Mouse (Mus musculus) hindbrain, embryonic 15.5 days (tissue): Measurements from ENCODE around the gene Lcn12. TPM values are rescaled to one million over a fixed set of nuclear protein-coding genes. Genes with fewer than 3 reads are reported as not detected.

Experiments
- ATAC-seq: fragments of 200-750 bp; cut with Nextera tagmentation; 2 replicates; pipeline ENCODE4 v1.8.0; 2017; ENCODE audit warnings: low read depth, moderate number of reproducible peaks, moderate TSS enrichment; ENCODE audit not compliant: low FRiP score
- H3K27ac ChIP-seq: fragments of 300-500 bp; sonication (generic); replicated peaks from 2 replicates; pipeline ENCODE4 v1.5.1; 2015; ENCODE audit warnings: mild to moderate bottlenecking, inconsistent platforms
- H3K27me3 ChIP-seq: fragments of 300-500 bp; sonication (generic); 2 replicates; pipeline ENCODE4 v1.6.1; 2015; ENCODE audit warnings: control low read depth, inconsistent platforms
- H3K36me3 ChIP-seq: fragments of 300-500 bp; sonication (generic); 2 replicates; pipeline ENCODE4 v1.6.1; 2015; ENCODE audit warnings: control low read depth, inconsistent platforms
- H3K4me1 ChIP-seq: fragments of 300-500 bp; sonication (generic); replicated peaks from 2 replicates; pipeline ENCODE4 v1.6.1; 2015; ENCODE audit warnings: control low read depth, inconsistent platforms
- H3K4me2 ChIP-seq: fragments of 300-500 bp; sonication (generic); 2 replicates; pipeline ENCODE4 v1.6.1; 2015; ENCODE audit warnings: moderate library complexity, mild to moderate bottlenecking, inconsistent platforms
- H3K4me3 ChIP-seq: fragments of 300-500 bp; sonication (generic); 2 replicates; pipeline ENCODE4 v1.5.1; 2015; ENCODE audit warnings: mild to moderate bottlenecking, inconsistent platforms
- H3K9ac ChIP-seq: fragments of 300-500 bp; sonication (generic); 2 replicates; pipeline ENCODE4 v1.6.1; 2015; ENCODE audit warnings: inconsistent platforms
- H3K9me3 ChIP-seq: fragments of 300-500 bp; sonication (generic); 2 replicates; pipeline ENCODE4 v1.6.1; 2016; ENCODE audit warnings: control low read depth, inconsistent platforms
- WGBS: fragments of 180-500 bp; shearing (Covaris S2); methylation state at CpG from one replicate; pipeline ENCODE4 v1.1.7; 2015; 5-methylcytosine and 5-hydroxymethylcytosine counted together
- polyA plus RNA-seq: library from polyadenylated mRNA; unstranded; fragments of >200 nt; fragmentation: Nextera tagmentation; extraction: Ambion mirVana; gene quantifications from 2 replicates; pipeline ENCODE4 v1.2.1, GENCODE M21; 2015

Gene Lcn12
- polyA plus RNA-seq: not detected in 2 replicates

GRCm38 (mm10) chr2:25493476-25493961 lies at the start of gene Lcn12:
Lcn12 (minus strand) TSS chr2:25493911.
- Histone ChIP-seq H3K27ac (no peak within 1 kb of the TSS), H3K36me3 (no peaks in the 10 kb centered on the region), H3K27me3 (no peaks in the 10 kb centered on the region), H3K9ac (no peak within 1 kb of the TSS), H3K9me3 (no peaks in the 10 kb centered on the region), H3K4me1 (no peaks in the 10 kb centered on the region), H3K4me3 (no peak within 1 kb of the TSS), H3K4me2 (no peak within 1 kb of the TSS)
- no peak for ATAC-seq
- 79% methylated on average over 5 of the region's 5 CpGs for WGBS

GRCm38 (mm10) chr2:25541644-25542367 lies 48.1 kb upstream of the Lcn12 start:
- Histone ChIP-seq H3K4me2 (no peak overlapping the region), H3K4me1 (peaks cover 10% of the 10 kb centered on the region), H3K4me3 (no peak overlapping the region), H3K9me3 (no peaks in the 10 kb centered on the region), H3K27ac (no peak overlapping the region), H3K27me3 (no peaks in the 10 kb centered on the region), H3K9ac (no peak overlapping the region), H3K36me3 (no peaks in the 10 kb centered on the region)
- no peak for ATAC-seq
- 85% methylated on average over 10 of the region's 10 CpGs for WGBS

GRCm38 (mm10) chr2:25540541-25540948 lies 46.8 kb upstream of the Lcn12 start:
- H3K4me3 ChIP-seq: no peak overlapping the region
- H3K4me2 ChIP-seq: no peak overlapping the region
- H3K9ac ChIP-seq: no peak overlapping the region
- peaks cover 6% of the 10 kb centered on the region; the same call in 1 of the 2 replicates for H3K36me3 ChIP-seq
- no peak overlapping the region for H3K27ac ChIP-seq
- 95% methylated on average over 4 of the region's 4 CpGs for WGBS
- 0 out of 2 replicates have a peak, but pooled peaks cover 2% of the 10 kb centered on the region for H3K4me1 ChIP-seq
- H3K9me3 ChIP-seq: no peaks in the 10 kb centered on the region
- ATAC-seq: no peak
- no peaks in the 10 kb centered on the region for H3K27me3 ChIP-seq

GRCm38 (mm10) chr2:25536531-25536930 lies 42.8 kb upstream of the Lcn12 start:
- H3K27me3 ChIP-seq: no peaks in the 10 kb centered on the region
- WGBS: 89% methylated on average over 8 of the region's 8 CpGs

GRCm38 (mm10) chr2:25534866-25535182 lies 41.1 kb upstream of the Lcn12 start:
- 92% methylated on average over 2 of the region's 2 CpGs for WGBS
- Histone ChIP-seq H3K4me1 (no peaks in the 10 kb centered on the region), H3K4me2 (no peak overlapping the region), H3K36me3 (peaks cover 12% of the 10 kb centered on the region), H3K27ac (no peak overlapping the region), H3K27me3 (no peaks in the 10 kb centered on the region), H3K4me3 (no peak overlapping the region), H3K9ac (no peak overlapping the region), H3K9me3 (no peaks in the 10 kb centered on the region)
- ATAC-seq: no peak

More at GRCm38 (mm10) chr2:25536531-25536930, 42.8 kb upstream of the Lcn12 start:
- no peak for ATAC-seq
- no peaks in the 10 kb centered on the region for H3K9me3 ChIP-seq
- H3K4me1 ChIP-seq: no peaks in the 10 kb centered on the region
- no peak overlapping the region for H3K4me2 ChIP-seq
- H3K36me3 ChIP-seq: peaks cover 7% of the 10 kb centered on the region; the same call in 1 of the 2 replicates
- H3K27ac ChIP-seq: no peak overlapping the region
- no peak overlapping the region for H3K4me3 ChIP-seq
- no peak overlapping the region for H3K9ac ChIP-seq

GRCm38 (mm10) chr2:25534178-25534865 lies 40.6 kb upstream of the Lcn12 start:
- peaks cover 13% of the 10 kb centered on the region for H3K36me3 ChIP-seq

GRCm38 (mm10) chr2:25533707-25534106 lies 40.0 kb upstream of the Lcn12 start:
- Histone ChIP-seq H3K9ac (no peak overlapping the region), H3K4me2 (no peak overlapping the region), H3K27me3 (no peaks in the 10 kb centered on the region), H3K4me3 (no peak overlapping the region), H3K36me3 (peaks cover 19% of the 10 kb centered on the region), H3K9me3 (no peaks in the 10 kb centered on the region), H3K4me1 (no peaks in the 10 kb centered on the region), H3K27ac (no peak overlapping the region)
- 95% methylated on average over 2 of the region's 2 CpGs for WGBS
- no peak for ATAC-seq

More at GRCm38 (mm10) chr2:25534178-25534865, 40.6 kb upstream of the Lcn12 start:
- H3K27ac ChIP-seq: no peak overlapping the region
- no peak overlapping the region for H3K4me2 ChIP-seq
- no peaks in the 10 kb centered on the region for H3K9me3 ChIP-seq
- no peaks in the 10 kb centered on the region for H3K27me3 ChIP-seq
- ATAC-seq: no peak
- WGBS: 97% methylated on average over 3 of the region's 3 CpGs
- no peaks in the 10 kb centered on the region for H3K4me1 ChIP-seq
- no peak overlapping the region for H3K9ac ChIP-seq
- H3K4me3 ChIP-seq: no peak overlapping the region

GRCm38 (mm10) chr2:25526510-25527302 lies 33.0 kb upstream of the Lcn12 start:
- H3K9me3 ChIP-seq: no peaks in the 10 kb centered on the region
- 91% methylated on average over 9 of the region's 9 CpGs for WGBS
- H3K9ac ChIP-seq: no peak overlapping the region
- no peak for ATAC-seq
- no peaks in the 10 kb centered on the region for H3K27me3 ChIP-seq
- H3K4me1 ChIP-seq: no peaks in the 10 kb centered on the region
- H3K4me3 ChIP-seq: no peak overlapping the region
- H3K4me2 ChIP-seq: no peak overlapping the region
- no peak overlapping the region for H3K27ac ChIP-seq
- peaks cover 53% of the 10 kb centered on the region for H3K36me3 ChIP-seq

GRCm38 (mm10) chr2:25509912-25510311 lies 16.2 kb upstream of the Lcn12 start:
- peaks cover 6% of the 10 kb centered on the region; the same call in 1 of the 2 replicates for H3K36me3 ChIP-seq
- H3K4me2 ChIP-seq: no peak overlapping the region
- H3K27ac ChIP-seq: no peak overlapping the region
- H3K9ac ChIP-seq: no peak overlapping the region
- no peak overlapping the region for H3K4me3 ChIP-seq
- ATAC-seq: no peak
- no peaks in the 10 kb centered on the region for H3K4me1 ChIP-seq
- H3K9me3 ChIP-seq: no peaks in the 10 kb centered on the region
- no peaks in the 10 kb centered on the region for H3K27me3 ChIP-seq
- WGBS: 63% methylated on average over 3 of the region's 3 CpGs

- 35% methylated on average over 5 of the region's 5 CpGs for WGBS
- no peak overlapping the region for H3K9ac ChIP-seq
- peaks cover 5% of the 10 kb centered on the region for H3K4me1 ChIP-seq
- no peaks in the 10 kb centered on the region for H3K27me3 ChIP-seq
- H3K9me3 ChIP-seq: no peaks in the 10 kb centered on the region
- H3K4me2 ChIP-seq: no peak overlapping the region
- ATAC-seq: no peak
- peaks cover 17% of the 10 kb centered on the region; the same call in 1 of the 2 replicates for H3K36me3 ChIP-seq
- H3K27ac ChIP-seq: no peak overlapping the region
- no peak overlapping the region for H3K4me3 ChIP-seq
Measured at GRCm38 (mm10) chr2:25506964-25507363, 13.3 kb upstream of the Lcn12 start.

- H3K4me1 ChIP-seq: peaks cover 14% of the 10 kb centered on the region
- no peaks in the 10 kb centered on the region for H3K9me3 ChIP-seq
- ATAC-seq: no peak
- no peak overlapping the region for H3K4me2 ChIP-seq
- peaks cover 17% of the 10 kb centered on the region; the same call in 1 of the 2 replicates for H3K36me3 ChIP-seq
- H3K27me3 ChIP-seq: no peaks in the 10 kb centered on the region
- no peak overlapping the region for H3K9ac ChIP-seq
- WGBS: 94% methylated on average over 4 of the region's 4 CpGs
- H3K27ac ChIP-seq: no peak overlapping the region
- no peak overlapping the region for H3K4me3 ChIP-seq
Measured at GRCm38 (mm10) chr2:25505860-25506259, 12.1 kb upstream of the Lcn12 start.

- no peak overlapping the region for H3K9ac ChIP-seq
- WGBS: 94% methylated on average over 1 of the region's 1 CpGs
- H3K4me1 ChIP-seq: peaks cover 18% of the 10 kb centered on the region
- H3K27ac ChIP-seq: no peak overlapping the region
- no peaks in the 10 kb centered on the region for H3K27me3 ChIP-seq
- H3K9me3 ChIP-seq: no peaks in the 10 kb centered on the region
- H3K36me3 ChIP-seq: peaks cover 17% of the 10 kb centered on the region; the same call in 1 of the 2 replicates
- no peak overlapping the region for H3K4me2 ChIP-seq
- no peak for ATAC-seq
- no peak overlapping the region for H3K4me3 ChIP-seq
Measured at GRCm38 (mm10) chr2:25505000-25505399, 11.3 kb upstream of the Lcn12 start.
